Mouse (Mus musculus) embryonic facial prominence, embryonic 11.5 days (tissue): ENCODE data around the gene Nexn. TPM values are rescaled to one million over a fixed set of nuclear protein-coding genes. Genes with fewer than 3 reads are reported as not detected.
"Not testable (repeated sequence)": the region's sequence is repeated elsewhere in the genome, so short reads cannot be mapped to it uniquely, and the experiment has no call there.

Source experiments
- ATAC-seq: fragments of 200-750 bp; cut with Nextera tagmentation; replicated peaks from 2 replicates; pipeline ENCODE4 v1.8.0; 2017; ENCODE audit warnings: low read depth; ENCODE audit not compliant: insufficient number of reproducible peaks, low FRiP score, low TSS enrichment
- DNase-seq: peaks from one replicate; pipeline ENCODE4 v3.0.0-alpha.2; 2015; ENCODE audit warnings: low spot score
- H3K27ac ChIP-seq: fragments of 300-500 bp; sonication (generic); replicated peaks from 2 replicates; pipeline ENCODE4 v1.5.1; 2014; ENCODE audit warnings: mild to moderate bottlenecking, low read depth, low read length, control low read depth
- H3K27me3 ChIP-seq: fragments of 300-500 bp; sonication (generic); 2 replicates; pipeline ENCODE4 v1.6.1; 2014; ENCODE audit warnings: mild to moderate bottlenecking, low read length, moderate library complexity, mixed read lengths; ENCODE audit not compliant: control insufficient read depth, insufficient read depth
- H3K36me3 ChIP-seq: fragments of 300-500 bp; sonication (generic); replicated peaks from 2 replicates; pipeline ENCODE4 v1.6.1; 2014; ENCODE audit warnings: low read depth, mild to moderate bottlenecking, low read length, moderate library complexity, mixed read lengths; ENCODE audit not compliant: control insufficient read depth, insufficient read depth
- H3K4me1 ChIP-seq: fragments of 300-500 bp; sonication (generic); 2 replicates; pipeline ENCODE4 v1.6.1; 2014; ENCODE audit warnings: low read length, mixed read lengths; ENCODE audit not compliant: control insufficient read depth, insufficient read depth
- H3K4me2 ChIP-seq: fragments of 300-500 bp; sonication (generic); 2 replicates; pipeline ENCODE4 v1.6.1; 2014; ENCODE audit warnings: low read depth, mild to moderate bottlenecking, control low read depth, low read length, moderate library complexity
- H3K4me3 ChIP-seq: fragments of 300-500 bp; sonication (generic); 2 replicates; pipeline ENCODE4 v1.5.1; 2014; ENCODE audit warnings: low read depth, low read length, control low read depth
- H3K9ac ChIP-seq: fragments of 300-500 bp; sonication (generic); replicated peaks from 2 replicates; pipeline ENCODE4 v1.6.1; 2014; ENCODE audit warnings: mild to moderate bottlenecking, control low read depth, low read length
- H3K9me3 ChIP-seq: fragments of 300-500 bp; sonication (generic); replicated peaks from 2 replicates; pipeline ENCODE4 v1.6.1; 2016; ENCODE audit warnings: mild to moderate bottlenecking, low read length, inconsistent platforms, mixed read lengths; ENCODE audit not compliant: control insufficient read depth
- WGBS: fragments of 180-500 bp; shearing (Covaris S2); extraction: QIAGEN DNeasy Blood & Tissue Kit; methylation state at CpG from one replicate; pipeline ENCODE4 v1.1.7; 2014; 5-methylcytosine and 5-hydroxymethylcytosine counted together
- polyA plus RNA-seq: library from polyadenylated mRNA; unstranded; fragments of >200 nt; fragmentation: Nextera tagmentation; extraction: Ambion mirVana; gene quantifications from 2 replicates; pipeline ENCODE4 v1.2.1, GENCODE M21; 2014

Gene Nexn
- polyA plus RNA-seq, 1 experiment from 2014 or later: 4.9 TPM

GRCm38 (mm10) chr3:152264830-152265229 lies 1.3 kb downstream of the Nexn start:
- Histone ChIP-seq H3K36me3 (no peaks in the 10 kb centered on the region), H3K9me3 (no peaks in the 10 kb centered on the region), H3K4me2 (no peak overlapping the region; the same call in 1 of the 2 replicates), H3K4me3 (no peak overlapping the region), H3K27ac (no peak overlapping the region), H3K4me1 (peaks cover 3% of the 10 kb centered on the region; the same call in 1 of the 2 replicates), H3K27me3 (peaks cover 9% of the 10 kb centered on the region), H3K9ac (no peak overlapping the region)
- DNase-seq (no peak), ATAC-seq (no peak)
- 50% methylated on average over 12 of the region's 12 CpGs for WGBS

GRCm38 (mm10) chr3:152264374-152264773 lies 1.8 kb downstream of the Nexn start:
- 42% methylated on average over 10 of the region's 10 CpGs for WGBS
- Histone ChIP-seq H3K9ac (no peak overlapping the region), H3K36me3 (no peaks in the 10 kb centered on the region), H3K9me3 (no peaks in the 10 kb centered on the region), H3K27ac (no peak overlapping the region), H3K4me2 (no peak overlapping the region), H3K4me3 (no peak overlapping the region), H3K27me3 (peaks cover 9% of the 10 kb centered on the region), H3K4me1 (peaks cover 3% of the 10 kb centered on the region; the same call in 1 of the 2 replicates)
- no peak for DNase-seq
- no peak for ATAC-seq

GRCm38 (mm10) chr3:152261948-152262347 lies 4.2 kb downstream of the Nexn start:
- no peak overlapping the region for H3K4me3 ChIP-seq
- WGBS: 11% methylated on average over 8 of the region's 8 CpGs

GRCm38 (mm10) chr3:152261436-152261835 lies 4.7 kb downstream of the Nexn start:
- Histone ChIP-seq H3K4me2 (no peak overlapping the region), H3K9me3 (no peaks in the 10 kb centered on the region), H3K36me3 (no peaks in the 10 kb centered on the region), H3K4me1 (peaks cover 3% of the 10 kb centered on the region; the same call in 1 of the 2 replicates), H3K9ac (no peak overlapping the region), H3K4me3 (no peak overlapping the region), H3K27me3 (peaks cover 9% of the 10 kb centered on the region), H3K27ac (no peak overlapping the region)
- 61% methylated on average over 8 of the region's 8 CpGs for WGBS
- DNase-seq (no peak), ATAC-seq (no peak)

More at GRCm38 (mm10) chr3:152261948-152262347, 4.2 kb downstream of the Nexn start:
- Histone ChIP-seq H3K9me3 (no peaks in the 10 kb centered on the region), H3K4me2 (no peak overlapping the region), H3K27ac (no peak overlapping the region), H3K4me1 (peaks cover 3% of the 10 kb centered on the region; the same call in 1 of the 2 replicates), H3K27me3 (peaks cover 9% of the 10 kb centered on the region), H3K36me3 (no peaks in the 10 kb centered on the region), H3K9ac (no peak overlapping the region)
- DNase-seq (no peak), ATAC-seq (no peak)

GRCm38 (mm10) chr3:152260362-152260761 lies 5.8 kb downstream of the Nexn start:
- Histone ChIP-seq H3K4me3 (no peak overlapping the region), H3K36me3 (no peaks in the 10 kb centered on the region), H3K4me1 (no peaks in the 10 kb centered on the region; the same call in 1 of the 2 replicates), H3K9ac (no peak overlapping the region), H3K27ac (no peak overlapping the region), H3K27me3 (peaks cover 7% of the 10 kb centered on the region), H3K9me3 (no peaks in the 10 kb centered on the region), H3K4me2 (no peak overlapping the region)
- 100% methylated on average over 1 of the region's 1 CpGs for WGBS
- no peak for ATAC-seq
- no peak for DNase-seq

- not testable (repeated sequence) for H3K9ac ChIP-seq, H3K36me3 ChIP-seq, H3K4me1 ChIP-seq, H3K4me2 ChIP-seq, H3K4me3 ChIP-seq, ATAC-seq, H3K27me3 ChIP-seq, H3K27ac ChIP-seq, H3K9me3 ChIP-seq
- 44% methylated on average over 8 of the region's 9 CpGs for WGBS
- DNase-seq: peak; percentile 88
Observed at GRCm38 (mm10) chr3:152259409-152259808, 6.7 kb downstream of the Nexn start.

GRCm38 (mm10) chr3:152257528-152257927 lies 8.6 kb downstream of the Nexn start:
- no peaks in the 10 kb centered on the region for H3K9me3 ChIP-seq
- H3K27me3 ChIP-seq: no peaks in the 10 kb centered on the region
- no peak for DNase-seq
- 89% methylated on average over 3 of the region's 3 CpGs for WGBS
- no peak overlapping the region for H3K27ac ChIP-seq
- H3K4me2 ChIP-seq: no peak overlapping the region
- no peak for ATAC-seq
- no peaks in the 10 kb centered on the region for H3K36me3 ChIP-seq
- no peak overlapping the region for H3K4me3 ChIP-seq
- H3K4me1 ChIP-seq: no peaks in the 10 kb centered on the region; the same call in 1 of the 2 replicates
- H3K9ac ChIP-seq: no peak overlapping the region

GRCm38 (mm10) chr3:152250487-152250886 lies 15.7 kb downstream of the Nexn start:
- no peaks in the 10 kb centered on the region for H3K4me1 ChIP-seq
- WGBS: 97% methylated on average over 1 of the region's 1 CpGs
- ATAC-seq: no peak

More at GRCm38 (mm10) chr3:152250487-152250886, 15.7 kb downstream of the Nexn start:
- Histone ChIP-seq H3K36me3 (no peaks in the 10 kb centered on the region), H3K27me3 (no peaks in the 10 kb centered on the region), H3K9ac (no peak overlapping the region), H3K4me2 (no peak overlapping the region), H3K4me3 (no peak overlapping the region), H3K27ac (no peak overlapping the region), H3K9me3 (no peaks in the 10 kb centered on the region)
- no peak for DNase-seq
